Comparison of ENCODE assay signal across 24 mouse cellular contexts in genomic region chr6:117192678-117193077, GRCm38 (mm10). TPM values are rescaled to one million over a fixed set of nuclear protein-coding genes. Genes with fewer than 3 reads are reported as not detected.
DNase-seq lines count a peak whose midpoint lies in the region; ATAC-seq and TF ChIP-seq lines count a peak whose summit lies in the region.
"Had no signal": no experiment of that assay in that cellular context is flagged by ENCODE, and none has a peak within 500 bp of the region (broad histone marks: within the 10 kb centered on the region; RNA-seq: fewer than 3 reads in every experiment).

No protein-coding gene starts in this region.

- no peak for TF ChIP-seq CTCF in Patski (IDR thresholded peaks at IDR 0.05)
- TF ChIP-seq CTCF in left cerebral cortex, adult 2 months (IDR thresholded peaks at IDR 0.05), result no peak

- DNase-seq in heart, adult 11 months, result peak; percentile 37
- DNase-seq in kidney, adult 9 months, result peak; percentile 15
- peak; percentile 27 for DNase-seq in Patski (ENCODE audit: low read depth, low spot score)
- DNase-seq in left cerebral cortex, adult 2 months (ENCODE audit: extremely low spot score in 1 of 2, low spot score in 2 of 2), result no peak
- DNase-seq: adrenal gland, postnatal 10 days; cerebellum, adult 11 months; cerebellum, adult 8-10 months; cerebellum, postnatal 14 days; embryo, embryonic 11 days; gastrocnemius, adult 2 months; gastrocnemius, postnatal 25 days; heart, postnatal 10 days; heart, postnatal 4 days had no signal

- H3K4me2 ChIP-seq in heart, embryonic 12.5 days, result no peak overlapping the region
- no peak overlapping the region for H3K4me2 ChIP-seq in kidney, embryonic 16.5 days (replicated peaks; ENCODE audit: low read depth, low read length)
- H3K4me2 ChIP-seq: embryonic facial prominence, embryonic 15.5 days; hindbrain, embryonic 12.5 days had no signal

- WGBS in heart, embryonic 12.5 days, result 71% methylated on average over 7 of the region's 7 CpGs
- 78% methylated on average over 7 of the region's 7 CpGs for WGBS in kidney, embryonic 16.5 days

- no peaks in the 10 kb centered on the region for H3K36me3 ChIP-seq in heart, embryonic 12.5 days
- H3K36me3 ChIP-seq in kidney, embryonic 16.5 days (ENCODE audit: insufficient read depth, low read length), result no peaks in the 10 kb centered on the region
- H3K36me3 ChIP-seq: embryonic facial prominence, embryonic 15.5 days; forebrain, embryonic 10.5 days; hindbrain, embryonic 12.5 days had no signal

- POLR2A ChIA-PET in Patski (lab: Charles Lee), result no interaction called here

- intact Hi-C loops in left cerebral cortex, adult 2 months (cut with DNase I), result no loop called here

- H3K4me1 ChIP-seq in heart, embryonic 12.5 days (replicated peaks), result peaks cover 7% of the 10 kb centered on the region; the same call in 1 of the 2 replicates
- no peaks in the 10 kb centered on the region for H3K4me1 ChIP-seq in kidney, embryonic 16.5 days (ENCODE audit: insufficient read depth, low read length)
- H3K4me1 ChIP-seq: embryonic facial prominence, embryonic 15.5 days; hindbrain, embryonic 12.5 days had no signal

- in situ Hi-C loops in Patski (cut with MboI; ENCODE audit: low pct_unique_long_range_greater_than_20kb), result no loop called here

- ATAC-seq in heart, embryonic 12.5 days (ENCODE audit: insufficient number of reproducible peaks, low FRiP score), result no peak
- ATAC-seq in kidney, embryonic 16.5 days (ENCODE audit: low FRiP score, low TSS enrichment), result no peak
- no peak for ATAC-seq in Patski
- ATAC-seq in activated CD4-positive, CD25-positive, alpha-beta regulatory T cell, adult 4 months, result no peak
- ATAC-seq: forebrain, embryonic 14.5 days; hindbrain, embryonic 16.5 days had no signal

- no peak overlapping the region for H3K4me3 ChIP-seq in heart, embryonic 12.5 days
- H3K4me3 ChIP-seq in kidney, embryonic 16.5 days (ENCODE audit: low read length), result no peak overlapping the region
- no peak overlapping the region for H3K4me3 ChIP-seq in left cerebral cortex, adult 2 months
- H3K4me3 ChIP-seq: embryonic facial prominence, embryonic 15.5 days; erythroblast, embryonic 14.5 days; forebrain, embryonic 10.5 days; gastrocnemius, adult 2 months; hindbrain, embryonic 12.5 days had no signal

- H3K9me3 ChIP-seq in heart, embryonic 12.5 days (replicated peaks), result no peaks in the 10 kb centered on the region
- no peaks in the 10 kb centered on the region for H3K9me3 ChIP-seq in kidney, embryonic 16.5 days (ENCODE audit: low read length)
- H3K9me3 ChIP-seq: embryonic facial prominence, embryonic 15.5 days; forebrain, embryonic 10.5 days; hindbrain, embryonic 12.5 days had no signal

- H3K9ac ChIP-seq in heart, embryonic 12.5 days, result no peak overlapping the region
- H3K9ac ChIP-seq in kidney, embryonic 16.5 days (replicated peaks; ENCODE audit: low read length), result no peak overlapping the region
- H3K9ac ChIP-seq: embryonic facial prominence, embryonic 15.5 days; hindbrain, embryonic 12.5 days had no signal

- H3K27me3 ChIP-seq in heart, embryonic 12.5 days (replicated peaks), result peaks cover 26% of the 10 kb centered on the region
- no peaks in the 10 kb centered on the region for H3K27me3 ChIP-seq in kidney, embryonic 16.5 days (ENCODE audit: insufficient read depth, low read length)
- no peaks in the 10 kb centered on the region for H3K27me3 ChIP-seq in Patski
- H3K27me3 ChIP-seq: hindbrain, embryonic 12.5 days had no signal

- H3K27ac ChIP-seq in heart, embryonic 12.5 days (ENCODE audit: poor library complexity, severe bottlenecking), result no peak overlapping the region
- no peak overlapping the region for H3K27ac ChIP-seq in kidney, embryonic 16.5 days (ENCODE audit: low read length)
- H3K27ac ChIP-seq in left cerebral cortex, adult 2 months, result no peak overlapping the region
- H3K27ac ChIP-seq: embryonic facial prominence, embryonic 15.5 days; forebrain, embryonic 10.5 days; gastrocnemius, adult 2 months; hindbrain, embryonic 12.5 days had no signal

- CTCF ChIA-PET in Patski (lab: Charles Lee), result interaction anchor here (0.7 kb wide), 1 partner anchor 9 kb away, joined by 3 read pairs; no protein-coding TSS in a partner anchor

RNA-seq across cellular contexts. Expression of gene Cxcl12, which starts 24.3 kb away (rescaled TPM):
- 207 and 237 TPM in 2 replicates for polyA plus RNA-seq in heart, embryonic 12.5 days (2016; fragmentation: Nextera tagmentation; extraction: Ambion mirVana)
- 152 and 162 TPM in 2 replicates for polyA plus RNA-seq in kidney, embryonic 16.5 days (2015; fragmentation: Nextera tagmentation; extraction: Ambion mirVana)
- 8.7 TPM for polyA plus RNA-seq in Patski (2021)
- 10 to 100 TPM; 43.4 to 45.8 TPM for total RNA-seq in left cerebral cortex, adult 2 months (2021)
- not detected for polyA plus RNA-seq in activated CD4-positive, CD25-positive, alpha-beta regulatory T cell, adult 4 months (2017; shearing (Covaris generic))
- total RNA-seq: granulocyte monocyte progenitor cell, adult 5-6 weeks; MEL had no signal

Comparison
In these comparisons a context has a peak if more than half of its experiments do, and no peak if none do; other contexts are left out.
1. DNase-seq: peak in heart, adult 11 months (single experiment), kidney, adult 9 months (single experiment) and Patski (single experiment); none in left cerebral cortex, adult 2 months (0 of 2).
2. RNA of gene Cxcl12, which starts 24.3 kb away (polyA plus RNA-seq): 207 to 237 TPM in heart, embryonic 12.5 days and 152 to 162 TPM in kidney, embryonic 16.5 days; 8.7 TPM in Patski (single experiment) and not detected in activated CD4-positive, CD25-positive, alpha-beta regulatory T cell, adult 4 months; every median in the first group is over 10 times any median in the second.